Mouse (Mus musculus) intestine, postnatal 0 days (tissue): ENCODE data around the gene Atp1a2. TPM values are rescaled to one million over a fixed set of nuclear protein-coding genes. Genes with fewer than 3 reads are reported as not detected.

Experiments used
- ATAC-seq: fragments of 200-750 bp; cut with Nextera tagmentation; 2 replicates; pipeline ENCODE4 v1.8.0; 2017; ENCODE audit warnings: mild to moderate bottlenecking, moderate TSS enrichment, moderate library complexity
- H3K27ac ChIP-seq: fragments of 300-500 bp; sonication (generic); 2 replicates; pipeline ENCODE4 v1.5.1; 2014; ENCODE audit warnings: mild to moderate bottlenecking, low read depth, low read length, moderate library complexity
- H3K27me3 ChIP-seq: fragments of 300-500 bp; sonication (generic); replicated peaks from 2 replicates; pipeline ENCODE4 v1.6.1; 2014; ENCODE audit warnings: low read length, mixed read lengths; ENCODE audit not compliant: control insufficient read depth, insufficient read depth
- H3K36me3 ChIP-seq: fragments of 300-500 bp; sonication (generic); 2 replicates; pipeline ENCODE4 v1.6.1; 2014; ENCODE audit warnings: mild to moderate bottlenecking, moderate library complexity; ENCODE audit not compliant: control insufficient read depth, insufficient read depth
- H3K4me1 ChIP-seq: fragments of 300-500 bp; sonication (generic); replicated peaks from 2 replicates; pipeline ENCODE4 v1.6.1; 2014; ENCODE audit warnings: antibody characterized with exemption, low read length, mixed read lengths; ENCODE audit not compliant: control insufficient read depth, insufficient read depth
- H3K4me2 ChIP-seq: fragments of 300-500 bp; sonication (generic); replicated peaks from 2 replicates; pipeline ENCODE4 v1.6.1; 2014; ENCODE audit warnings: low read depth, mild to moderate bottlenecking, moderate library complexity
- H3K4me3 ChIP-seq: fragments of 300-500 bp; sonication (generic); 2 replicates; pipeline ENCODE4 v1.5.1; 2014; ENCODE audit warnings: low read depth, low read length
- H3K9ac ChIP-seq: fragments of 300-500 bp; sonication (generic); 2 replicates; pipeline ENCODE4 v1.6.1; 2014; ENCODE audit warnings: mild to moderate bottlenecking, low read depth, low read length
- H3K9me3 ChIP-seq: fragments of 300-500 bp; sonication (generic); 2 replicates; pipeline ENCODE4 v1.6.1; 2016; ENCODE audit warnings: mixed run types; ENCODE audit not compliant: control insufficient read depth
- CTCF ChIP-seq: sonication (generic); IDR thresholded peaks from 2 replicates; pipeline ENCODE4 v1.5.1; 2016; ENCODE audit warnings: low read depth, mild to moderate bottlenecking, control low read depth, antibody characterized with exemption, moderate library complexity
- WGBS: fragments of 180-500 bp; shearing (Covaris S2); extraction: QIAGEN DNeasy Blood & Tissue Kit; methylation state at CpG from one replicate; pipeline ENCODE4 v1.1.7; 2014; 5-methylcytosine and 5-hydroxymethylcytosine counted together
- polyA plus RNA-seq: library from polyadenylated mRNA; unstranded; fragments of >200 nt; fragmentation: Nextera tagmentation; extraction: Ambion mirVana; gene quantifications from 2 replicates; pipeline ENCODE4 v1.2.1, GENCODE M21; 2015

The Atp1a2 gene
- polyA plus RNA-seq, 1 experiment from 2014 or later = 1.9 TPM

DNA sequence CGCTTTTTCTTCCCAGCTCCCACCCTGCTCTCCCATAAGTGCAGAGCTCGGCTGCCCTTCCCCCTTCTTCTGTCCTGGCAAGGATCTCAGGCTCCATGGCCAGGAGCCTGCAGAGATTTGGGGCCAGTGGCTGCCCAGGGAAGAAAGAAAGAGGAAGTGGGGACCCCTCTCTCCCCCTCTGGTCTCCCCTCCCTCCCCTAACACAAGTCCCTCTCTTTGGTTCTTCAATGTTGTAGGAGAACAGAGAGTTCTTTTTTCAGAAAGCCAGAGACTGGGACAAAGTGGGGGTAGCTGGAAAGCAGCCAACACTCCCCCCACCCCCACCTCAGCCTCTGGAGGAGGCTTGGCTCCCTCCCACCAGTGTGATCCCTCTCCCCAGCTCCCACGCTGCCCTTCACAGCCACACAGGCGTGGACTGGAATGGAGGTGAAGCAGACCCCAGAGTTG lies 2.1 kb downstream of the Atp1a2 start:
- Histone ChIP-seq H3K4me2 (no peak overlapping the region; the same call in 1 of the 2 replicates), H3K4me3 (no peak overlapping the region), H3K9ac (no peak overlapping the region), H3K36me3 (no peaks in the 10 kb centered on the region), H3K4me1 (no peaks in the 10 kb centered on the region), H3K27me3 (peaks cover 10% of the 10 kb centered on the region; the same call in 1 of the 2 replicates), H3K27ac (no peak overlapping the region), H3K9me3 (no peaks in the 10 kb centered on the region)
- no peak for ATAC-seq
- 60% methylated on average over 4 of the region's 4 CpGs for WGBS
- no peak for TF ChIP-seq CTCF

DNA sequence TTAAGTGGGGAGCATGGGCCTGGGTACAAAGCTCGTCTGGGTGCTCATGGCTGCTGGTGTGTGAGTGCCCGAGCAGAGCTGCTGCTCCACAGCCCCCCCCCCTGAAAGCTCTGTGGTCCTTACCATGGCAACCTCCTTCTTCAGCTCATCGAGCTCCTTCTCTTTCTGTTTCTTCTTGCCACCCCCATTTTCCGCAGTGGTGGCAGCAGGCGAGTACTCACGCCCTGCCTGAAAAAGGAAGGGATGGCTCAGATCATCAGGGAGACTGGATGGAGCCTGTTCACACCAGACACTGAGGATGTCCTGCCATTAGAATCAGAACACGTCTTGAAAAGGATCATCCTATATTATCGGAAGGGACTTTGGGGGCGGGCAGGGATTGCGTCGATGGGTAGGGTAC lies 4.4 kb downstream of the Atp1a2 start:
- no peaks in the 10 kb centered on the region for H3K36me3 ChIP-seq
- no peaks in the 10 kb centered on the region for H3K9me3 ChIP-seq
- H3K9ac ChIP-seq = no peak overlapping the region
- ATAC-seq = no peak
- H3K4me1 ChIP-seq = no peaks in the 10 kb centered on the region
- no peak overlapping the region for H3K4me2 ChIP-seq
- 92% methylated on average over 11 of the region's 11 CpGs for WGBS
- no peak overlapping the region for H3K4me3 ChIP-seq
- no peak overlapping the region for H3K27ac ChIP-seq
- H3K27me3 ChIP-seq = peaks cover 10% of the 10 kb centered on the region; the same call in 1 of the 2 replicates
- no peak for TF ChIP-seq CTCF

DNA sequence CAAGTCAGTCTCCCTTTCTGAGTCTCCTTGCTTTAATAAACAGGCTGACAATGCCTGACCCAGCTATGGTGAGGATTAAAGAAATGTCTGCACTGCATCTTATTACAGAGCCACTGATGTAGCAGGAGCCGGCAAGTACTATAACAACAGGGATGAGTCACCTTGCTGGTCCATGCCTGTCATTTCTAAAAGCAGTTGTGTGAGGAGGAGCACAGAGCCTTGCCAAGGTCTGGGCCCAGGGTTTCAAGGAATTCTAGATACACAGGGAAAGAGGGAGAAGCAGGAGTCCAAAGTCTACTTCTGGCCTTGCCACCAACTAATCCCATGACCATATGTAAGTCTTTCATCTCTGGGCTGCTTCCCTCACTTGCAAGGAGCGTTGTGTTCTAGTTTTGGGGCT lies 5.0 kb downstream of the Atp1a2 start:
- 61% methylated on average over 2 of the region's 2 CpGs for WGBS
- Histone ChIP-seq H3K36me3 (no peaks in the 10 kb centered on the region), H3K27ac (no peak overlapping the region), H3K9ac (no peak overlapping the region), H3K4me1 (no peaks in the 10 kb centered on the region), H3K4me3 (no peak overlapping the region), H3K27me3 (peaks cover 4% of the 10 kb centered on the region; the same call in 1 of the 2 replicates), H3K9me3 (no peaks in the 10 kb centered on the region), H3K4me2 (no peak overlapping the region)
- no peak for ATAC-seq
- TF ChIP-seq CTCF = no peak

DNA sequence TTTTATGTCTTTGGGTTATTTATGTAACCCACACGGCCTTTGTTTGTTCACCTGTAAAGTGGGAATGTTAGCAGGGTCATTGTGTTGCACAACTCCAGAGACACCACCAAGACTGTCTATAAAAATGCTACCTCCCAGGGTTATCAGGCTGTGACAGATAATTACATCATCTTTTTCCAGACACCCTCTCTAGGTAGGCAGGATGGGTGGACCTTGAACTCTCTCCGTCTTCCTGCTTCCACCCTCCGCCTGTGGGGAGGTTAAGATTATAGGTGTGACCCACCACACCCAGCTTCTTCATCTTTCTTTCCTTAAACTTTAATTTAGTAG lies 8.3 kb downstream of the Atp1a2 start:
- WGBS = 29% methylated on average over 3 of the region's 3 CpGs
- no peak overlapping the region for H3K4me3 ChIP-seq
- no peaks in the 10 kb centered on the region for H3K4me1 ChIP-seq
- no peak overlapping the region for H3K27ac ChIP-seq
- no peak for TF ChIP-seq CTCF
- H3K9ac ChIP-seq = no peak overlapping the region
- H3K9me3 ChIP-seq = no peaks in the 10 kb centered on the region
- no peak overlapping the region for H3K4me2 ChIP-seq
- ATAC-seq = 0 out of 2 replicates have a peak, but pooled peaks have one; percentile 60
- H3K36me3 ChIP-seq = no peaks in the 10 kb centered on the region
- no peaks in the 10 kb centered on the region for H3K27me3 ChIP-seq

DNA sequence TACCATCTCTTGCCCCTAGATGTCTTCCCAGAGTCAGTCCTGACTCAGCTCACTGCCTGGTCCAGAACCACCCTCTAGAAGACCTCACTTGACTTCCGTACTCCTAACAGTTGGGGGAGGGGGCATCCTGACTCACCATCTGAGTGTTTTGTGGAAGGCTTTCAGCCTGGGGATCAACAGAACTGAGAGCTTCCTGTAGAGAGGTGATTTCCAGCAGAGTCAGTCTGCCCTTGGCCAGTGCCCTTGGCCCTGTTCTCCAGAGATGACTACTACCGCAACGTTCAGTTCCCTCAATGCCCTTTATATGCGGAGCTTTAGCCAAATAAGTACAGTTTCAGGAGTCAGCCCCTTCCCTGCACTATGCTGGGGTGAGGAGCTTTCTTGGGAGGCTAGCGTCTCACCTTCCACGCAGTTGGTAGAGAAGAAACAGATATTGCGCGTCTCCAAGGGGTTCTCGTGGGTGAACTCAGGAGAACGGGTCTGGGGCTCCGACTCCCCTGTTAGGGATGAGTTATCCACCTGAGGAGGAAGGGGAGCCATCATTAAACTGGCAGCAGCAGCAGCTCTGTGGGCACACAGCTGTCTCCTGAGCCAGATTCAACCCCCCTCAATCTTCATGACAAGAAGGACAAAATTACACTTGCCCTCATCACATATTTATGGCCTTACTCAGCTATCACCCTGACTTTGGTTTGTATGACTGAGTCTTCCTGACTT lies 8.8 kb downstream of the Atp1a2 start:
- 84% methylated on average over 11 of the region's 11 CpGs for WGBS
- TF ChIP-seq CTCF = no peak

DNA sequence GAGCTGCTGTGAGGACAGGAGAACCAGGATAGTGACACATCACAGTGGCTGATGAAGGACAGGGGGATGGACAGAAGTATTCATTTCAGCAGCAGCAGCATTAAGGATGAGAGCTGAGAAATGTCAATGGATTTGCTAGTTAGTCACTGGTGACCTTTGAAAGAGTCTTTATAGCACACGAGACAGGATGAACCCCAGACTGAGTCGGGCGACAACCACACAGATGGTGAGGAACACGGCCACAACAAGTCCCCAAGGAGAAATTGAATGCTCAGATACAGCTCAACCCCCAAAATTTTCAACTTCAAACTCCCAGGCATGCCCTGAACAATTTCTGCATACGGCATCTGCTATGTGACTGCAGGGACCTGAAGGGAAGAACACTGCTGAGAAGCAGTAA lies 11.1 kb downstream of the Atp1a2 start:
- Histone ChIP-seq H3K27me3 (no peaks in the 10 kb centered on the region), H3K4me2 (no peak overlapping the region), H3K9me3 (no peaks in the 10 kb centered on the region), H3K4me1 (no peaks in the 10 kb centered on the region), H3K9ac (no peak overlapping the region), H3K4me3 (no peak overlapping the region), H3K36me3 (no peaks in the 10 kb centered on the region), H3K27ac (no peak overlapping the region)
- no peak for TF ChIP-seq CTCF
- 82% methylated on average over 5 of the region's 5 CpGs for WGBS
- no peak for ATAC-seq

More for the DNA sequence above, 8.8 kb downstream of the Atp1a2 start:
- H3K4me3 ChIP-seq = no peak overlapping the region
- H3K9me3 ChIP-seq = no peaks in the 10 kb centered on the region
- H3K27ac ChIP-seq = no peak overlapping the region
- no peak overlapping the region for H3K4me2 ChIP-seq
- H3K36me3 ChIP-seq = no peaks in the 10 kb centered on the region
- ATAC-seq = no peak
- H3K27me3 ChIP-seq = no peaks in the 10 kb centered on the region
- H3K4me1 ChIP-seq = no peaks in the 10 kb centered on the region
- no peak overlapping the region for H3K9ac ChIP-seq
